Mouse (Mus musculus) olfactory bulb, adult 2 months (tissue): ENCODE measurements at regions not wholly inside any gene's neighbourhood (a gene's known extent, or its start where the extent isn't known, plus 50 kb on each side); places are given as distances from the start of the nearest gene placed in this dataset.

ENCODE experiments used
- CTCF ChIP-seq: fragments of 200-500 bp; IDR thresholded peaks from 2 replicates; pipeline ENCODE4 v1.5.1; 2012; ENCODE audit warnings: low read depth, mild to moderate bottlenecking, low read length, moderate library complexity; ENCODE audit not compliant: insufficient read depth
- POLR2A ChIP-seq: fragments of 200-500 bp; IDR thresholded peaks from 2 replicates; pipeline ENCODE4 v1.6.1; 2012; ENCODE audit warnings: mild to moderate bottlenecking, low read depth, low read length, moderate library complexity; ENCODE audit not compliant: insufficient read depth

DNA sequence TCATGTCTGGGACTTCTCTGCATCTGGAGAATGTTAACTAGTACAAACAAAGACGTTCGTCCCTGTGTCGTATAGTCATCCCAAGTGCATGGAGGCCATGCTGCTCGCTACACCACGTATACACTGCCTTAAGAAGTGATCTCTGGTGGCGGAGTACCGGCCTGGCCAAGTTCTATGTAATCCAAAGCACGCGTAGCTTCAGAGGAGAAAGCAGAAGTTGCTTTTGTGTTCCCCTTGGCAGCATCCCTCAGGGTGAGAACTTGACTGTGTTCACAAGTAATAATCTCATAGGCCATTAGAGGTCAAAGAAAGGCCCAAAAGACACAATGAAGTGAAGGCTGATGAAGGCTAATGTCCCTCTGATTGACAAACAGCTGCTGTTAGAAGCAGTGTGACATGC is 221.7 kb upstream of the Nr4a3 start:
- no peak for TF ChIP-seq CTCF
- TF ChIP-seq POLR2A: no peak
